Mouse (Mus musculus): ENCODE measurements around the gene Dbndd2. TPM values are rescaled to one million over a fixed set of nuclear protein-coding genes. Genes with fewer than 3 reads are reported as not detected.

Gene Dbndd2
- total and polyA plus RNA-seq, 2 experiments, result 8.1 to 9.5 TPM

- H3K9ac ChIP-seq (ENCODE audit: low read depth, low read length), result peak overlapping the region; percentile 31
- H3K27ac ChIP-seq (replicated peaks; ENCODE audit: insufficient read depth, low read depth, low read length), result peak overlapping the region; percentile 59
- peak; percentile 57 for DNase-seq (ENCODE audit: extremely low read depth, low read depth, low spot score)
- H3K27me3 ChIP-seq (ENCODE audit: control insufficient read depth, insufficient read depth, low read length), result no peaks in the 10 kb centered on the region
- peaks cover 50% of the 10 kb centered on the region for H3K79me2 ChIP-seq (ENCODE audit: control insufficient read depth, insufficient read depth, low read length)
- H3K36me3 ChIP-seq (ENCODE audit: control insufficient read depth, insufficient read depth, low read length), result peaks cover 15% of the 10 kb centered on the region; the same call in 1 of the 2 replicates
- peaks cover 21% of the 10 kb centered on the region for H3K4me1 ChIP-seq (ENCODE audit: control insufficient read depth, insufficient read depth, low read length)
- WGBS, result 12% methylated on average over 3 of the region's 3 CpGs
- no peak for TF ChIP-seq POLR2A (IDR thresholded peaks at IDR 0.05; ENCODE audit: extremely low read depth, insufficient read depth, low read length)
- TF ChIP-seq CTCF (IDR thresholded peaks at IDR 0.05; ENCODE audit: low read depth, low read length), result no peak
- peak overlapping the region; percentile 75 for H3K4me3 ChIP-seq (ENCODE audit: insufficient read depth, low read depth, low read length)
Observed at GRCm38 (mm10) chr2:164439001-164439421, 46.9 kb upstream of the Dbndd2 start.

GRCm38 (mm10) chr2:164440314-164440713, 45.6 kb upstream of the Dbndd2 start:
- DNase-seq (ENCODE audit: extremely low read depth, low read depth, low spot score), result peak; percentile 60
- Histone ChIP-seq H3K9ac (ENCODE audit: low read depth, low read length) (peak overlapping the region; percentile 37), H3K79me2 (ENCODE audit: control insufficient read depth, insufficient read depth, low read length) (peaks cover 44% of the 10 kb centered on the region), H3K27ac (replicated peaks; ENCODE audit: insufficient read depth, low read depth, low read length) (peak overlapping the region; percentile 80; the same call in 1 of the 2 replicates), H3K4me3 (ENCODE audit: insufficient read depth, low read depth, low read length) (peak overlapping the region; percentile 75), H3K27me3 (ENCODE audit: control insufficient read depth, insufficient read depth, low read length) (no peaks in the 10 kb centered on the region), H3K4me1 (ENCODE audit: control insufficient read depth, insufficient read depth, low read length) (peaks cover 15% of the 10 kb centered on the region; the same call in 1 of the 2 replicates), H3K36me3 (ENCODE audit: control insufficient read depth, insufficient read depth, low read length) (peaks cover 15% of the 10 kb centered on the region; the same call in 1 of the 2 replicates)
- WGBS, result 15% methylated on average over 5 of the region's 5 CpGs
- 0 out of 2 replicates have a peak, but pooled peaks have one; percentile 1 for TF ChIP-seq CTCF (IDR thresholded peaks at IDR 0.05; ENCODE audit: low read depth, low read length)
- 0 out of 2 replicates have a peak, but pooled peaks have one; percentile 28 for TF ChIP-seq POLR2A (IDR thresholded peaks at IDR 0.05; ENCODE audit: extremely low read depth, insufficient read depth, low read length)

- TF ChIP-seq CTCF (IDR thresholded peaks at IDR 0.05; ENCODE audit: low read depth, low read length) (peak; percentile 2; the same call in 1 of the 2 replicates), POLR2A (IDR thresholded peaks at IDR 0.05; ENCODE audit: extremely low read depth, insufficient read depth, low read length) (peak; percentile 44; the same call in 1 of the 2 replicates)
- Histone ChIP-seq H3K4me1 (ENCODE audit: control insufficient read depth, insufficient read depth, low read length) (peaks cover 11% of the 10 kb centered on the region; the same call in 1 of the 2 replicates), H3K36me3 (ENCODE audit: control insufficient read depth, insufficient read depth, low read length) (peaks cover 15% of the 10 kb centered on the region; the same call in 1 of the 2 replicates), H3K79me2 (ENCODE audit: control insufficient read depth, insufficient read depth, low read length) (peaks cover 39% of the 10 kb centered on the region), H3K27ac (replicated peaks; ENCODE audit: insufficient read depth, low read depth, low read length) (peak overlapping the region; percentile 80), H3K4me3 (ENCODE audit: insufficient read depth, low read depth, low read length) (peak overlapping the region; percentile 75), H3K9ac (ENCODE audit: low read depth, low read length) (peak overlapping the region; percentile 91), H3K27me3 (ENCODE audit: control insufficient read depth, insufficient read depth, low read length) (no peaks in the 10 kb centered on the region)
- DNase-seq (ENCODE audit: extremely low read depth, low read depth, low spot score), result peak; percentile 52
- WGBS, result 12% methylated on average over 8 of the region's 8 CpGs
Observed at GRCm38 (mm10) chr2:164441155-164441554, 44.8 kb upstream of the Dbndd2 start.

- TF ChIP-seq CTCF (IDR thresholded peaks at IDR 0.05; ENCODE audit: low read depth, low read length), result no peak
- TF ChIP-seq POLR2A (IDR thresholded peaks at IDR 0.05; ENCODE audit: extremely low read depth, insufficient read depth, low read length), result 0 out of 2 replicates have a peak, but pooled peaks have one; percentile 20
- 20% methylated on average over 7 of the region's 7 CpGs for WGBS
- Histone ChIP-seq H3K4me1 (ENCODE audit: control insufficient read depth, insufficient read depth, low read length) (peaks cover 9% of the 10 kb centered on the region; the same call in 1 of the 2 replicates), H3K9ac (ENCODE audit: low read depth, low read length) (peak overlapping the region; percentile 91), H3K79me2 (ENCODE audit: control insufficient read depth, insufficient read depth, low read length) (peaks cover 33% of the 10 kb centered on the region), H3K27me3 (ENCODE audit: control insufficient read depth, insufficient read depth, low read length) (no peaks in the 10 kb centered on the region), H3K4me3 (ENCODE audit: insufficient read depth, low read depth, low read length) (peak overlapping the region; percentile 75), H3K36me3 (ENCODE audit: control insufficient read depth, insufficient read depth, low read length) (peaks cover 15% of the 10 kb centered on the region; the same call in 1 of the 2 replicates), H3K27ac (replicated peaks; ENCODE audit: insufficient read depth, low read depth, low read length) (peak overlapping the region; percentile 80)
- peak; percentile 51 for DNase-seq (ENCODE audit: extremely low read depth, low read depth, low spot score)
Observed at GRCm38 (mm10) chr2:164441731-164442130, 44.2 kb upstream of the Dbndd2 start.

- H3K36me3 ChIP-seq (ENCODE audit: control insufficient read depth, insufficient read depth, low read length), result peaks cover 15% of the 10 kb centered on the region; the same call in 1 of the 2 replicates
- no peak; the same call in 1 of the 2 replicates for TF ChIP-seq CTCF (IDR thresholded peaks at IDR 0.05; ENCODE audit: low read depth, low read length)
- TF ChIP-seq POLR2A (IDR thresholded peaks at IDR 0.05; ENCODE audit: extremely low read depth, insufficient read depth, low read length), result no peak
- peak overlapping the region; percentile 80 for H3K27ac ChIP-seq (replicated peaks; ENCODE audit: insufficient read depth, low read depth, low read length)
- WGBS, result 1% methylated on average over 29 of the region's 29 CpGs
- H3K4me3 ChIP-seq (ENCODE audit: insufficient read depth, low read depth, low read length), result peak overlapping the region; percentile 75
- peak; percentile 43 for DNase-seq (ENCODE audit: extremely low read depth, low read depth, low spot score)
- H3K79me2 ChIP-seq (ENCODE audit: control insufficient read depth, insufficient read depth, low read length), result peaks cover 27% of the 10 kb centered on the region
- H3K27me3 ChIP-seq (ENCODE audit: control insufficient read depth, insufficient read depth, low read length), result no peaks in the 10 kb centered on the region
- H3K4me1 ChIP-seq (ENCODE audit: control insufficient read depth, insufficient read depth, low read length), result peaks cover 10% of the 10 kb centered on the region; the same call in 1 of the 2 replicates
- peak overlapping the region; percentile 91 for H3K9ac ChIP-seq (ENCODE audit: low read depth, low read length)
Observed at GRCm38 (mm10) chr2:164442315-164443050, 43.4 kb upstream of the Dbndd2 start.

Measured in liver, adult 2 months (tissue).